Mouse (Mus musculus) limb, embryonic 12.5 days (tissue): ENCODE results near the gene Arid3b. TPM values are rescaled to one million over a fixed set of nuclear protein-coding genes. Genes with fewer than 3 reads are reported as not detected.

ENCODE experiments used
- ATAC-seq: fragments of 200-750 bp; cut with Nextera tagmentation; 2 replicates; pipeline ENCODE4 v1.8.0; 2017; ENCODE audit warnings: low read depth, moderate TSS enrichment; ENCODE audit not compliant: insufficient number of reproducible peaks, insufficient read depth, low FRiP score, low TSS enrichment
- H3K27ac ChIP-seq: fragments of 300-500 bp; sonication (generic); 2 replicates; pipeline ENCODE4 v1.5.1; 2016; ENCODE audit warnings: mild to moderate bottlenecking, moderate library complexity
- H3K27me3 ChIP-seq: fragments of 300-500 bp; sonication (generic); 2 replicates; pipeline ENCODE4 v1.6.1; 2016; ENCODE audit warnings: mild to moderate bottlenecking, moderate library complexity
- H3K36me3 ChIP-seq: fragments of 300-500 bp; sonication (generic); 2 replicates; pipeline ENCODE4 v1.6.1; 2016; ENCODE audit warnings: mild to moderate bottlenecking, moderate library complexity
- H3K4me1 ChIP-seq: fragments of 300-500 bp; sonication (generic); replicated peaks from 2 replicates; pipeline ENCODE4 v1.6.1; 2016
- H3K4me2 ChIP-seq: fragments of 300-500 bp; sonication (generic); 2 replicates; pipeline ENCODE4 v1.6.1; 2016; ENCODE audit warnings: mild to moderate bottlenecking, moderate library complexity
- H3K4me3 ChIP-seq: fragments of 300-500 bp; sonication (generic); replicated peaks from 2 replicates; pipeline ENCODE4 v1.5.1; 2016; ENCODE audit warnings: mild to moderate bottlenecking
- H3K9ac ChIP-seq: fragments of 300-500 bp; sonication (generic); replicated peaks from 2 replicates; pipeline ENCODE4 v1.6.1; 2016; ENCODE audit warnings: mild to moderate bottlenecking, moderate library complexity
- H3K9me3 ChIP-seq: fragments of 300-500 bp; sonication (generic); 2 replicates; pipeline ENCODE4 v1.6.1; 2016; ENCODE audit warnings: mild to moderate bottlenecking, moderate library complexity
- WGBS: fragments of 180-500 bp; shearing (Covaris S2); methylation state at CpG from one replicate; pipeline ENCODE4 v1.1.7; 2016; 5-methylcytosine and 5-hydroxymethylcytosine counted together
- polyA plus RNA-seq: library from polyadenylated mRNA; unstranded; fragments of >200 nt; fragmentation: Nextera tagmentation; extraction: Ambion mirVana; gene quantifications from 2 replicates; pipeline ENCODE4 v1.2.1, GENCODE M21; 2016

Gene Arid3b
- polyA plus RNA-seq, 1 experiment from 2014 or later: 19.0 TPM

GRCm38 (mm10) chr9:57775026-57775425 lies 61.6 kb downstream of the Arid3b start:
- Histone ChIP-seq H3K4me1 (no peaks in the 10 kb centered on the region), H3K27ac (no peak overlapping the region), H3K36me3 (no peaks in the 10 kb centered on the region), H3K9me3 (no peaks in the 10 kb centered on the region), H3K27me3 (no peaks in the 10 kb centered on the region), H3K9ac (no peak overlapping the region), H3K4me2 (no peak overlapping the region), H3K4me3 (no peak overlapping the region)
- WGBS: 65% methylated on average over 5 of the region's 5 CpGs
- ATAC-seq: no peak

DNA sequence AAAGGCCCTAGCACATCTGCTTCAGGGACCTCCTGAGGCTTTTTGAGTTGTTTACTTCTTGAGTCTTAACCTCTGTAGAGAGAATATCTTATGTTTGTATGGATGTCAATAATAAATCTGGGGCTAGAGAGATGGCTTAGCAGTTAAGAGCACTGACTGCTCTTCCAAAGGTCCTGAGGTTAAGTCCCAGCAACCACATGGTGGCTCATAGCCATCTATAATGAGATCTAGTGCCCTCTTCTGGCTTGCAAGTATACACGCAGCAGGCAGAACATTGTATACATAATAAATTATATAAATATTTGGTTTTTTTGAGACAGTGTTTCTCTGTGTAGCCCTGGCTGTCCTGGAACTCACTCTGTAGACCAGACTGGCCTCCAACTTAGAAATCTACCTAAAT lies 62.4 kb downstream of the Arid3b start:
- no peak overlapping the region for H3K9ac ChIP-seq
- H3K4me2 ChIP-seq: no peak overlapping the region
- no peak overlapping the region for H3K27ac ChIP-seq
- H3K36me3 ChIP-seq: no peaks in the 10 kb centered on the region
- H3K9me3 ChIP-seq: no peaks in the 10 kb centered on the region
- WGBS: 11% methylated on average over 1 of the region's 1 CpGs
- no peak for ATAC-seq
- no peaks in the 10 kb centered on the region for H3K27me3 ChIP-seq
- no peak overlapping the region for H3K4me3 ChIP-seq
- H3K4me1 ChIP-seq: no peaks in the 10 kb centered on the region

DNA sequence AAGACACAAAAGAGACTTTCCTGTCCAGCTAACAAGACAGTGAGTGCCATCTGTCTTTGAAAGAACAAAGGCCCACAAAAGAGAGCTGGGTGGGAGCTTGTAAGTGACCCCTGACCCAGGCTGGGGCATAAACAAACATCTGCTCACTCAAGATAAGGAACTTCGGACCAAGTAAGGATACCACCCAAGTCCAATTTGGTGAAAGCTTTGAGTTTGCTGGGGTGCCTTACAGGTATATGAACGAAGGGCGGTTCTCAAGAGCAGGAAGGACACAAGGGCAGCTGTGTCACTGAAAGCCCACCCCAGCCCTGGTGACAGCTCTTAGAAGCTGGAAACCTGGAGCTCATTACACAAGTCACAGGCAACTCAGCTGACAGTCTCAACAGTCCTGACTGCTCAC lies 62.8 kb downstream of the Arid3b start:
- H3K4me3 ChIP-seq: no peak overlapping the region
- no peak for ATAC-seq
- H3K27ac ChIP-seq: no peak overlapping the region
- 67% methylated on average over 3 of the region's 3 CpGs for WGBS
- no peaks in the 10 kb centered on the region for H3K36me3 ChIP-seq
- H3K4me2 ChIP-seq: no peak overlapping the region
- H3K4me1 ChIP-seq: no peaks in the 10 kb centered on the region
- H3K9me3 ChIP-seq: no peaks in the 10 kb centered on the region
- no peaks in the 10 kb centered on the region for H3K27me3 ChIP-seq
- H3K9ac ChIP-seq: no peak overlapping the region

- H3K36me3 ChIP-seq: no peaks in the 10 kb centered on the region
These were observed 65.8 kb downstream of the Arid3b start for GRCm38 (mm10) chr9:57770836-57771235.

DNA sequence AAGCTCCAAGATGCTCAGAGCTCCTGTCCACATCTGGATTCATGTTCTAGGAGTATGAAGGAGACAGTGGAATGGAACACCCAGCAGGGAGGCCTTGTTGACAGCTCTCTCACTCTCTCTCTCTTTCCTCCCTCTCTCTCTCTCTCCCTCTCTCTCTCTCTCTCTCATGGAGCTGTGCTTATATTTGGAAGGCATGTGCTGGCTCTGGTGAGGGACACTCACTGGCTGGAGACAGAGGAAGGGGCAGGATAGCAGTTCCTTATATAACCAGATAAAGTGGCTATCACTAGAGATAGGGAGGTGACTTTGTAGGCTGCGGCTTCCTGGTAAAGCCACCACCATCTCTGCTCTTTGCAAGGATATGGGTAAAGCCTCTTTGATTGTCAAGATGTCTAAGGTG lies 66.4 kb downstream of the Arid3b start:
- no peak for ATAC-seq
- Histone ChIP-seq H3K27ac (no peak overlapping the region), H3K4me2 (no peak overlapping the region), H3K9me3 (no peaks in the 10 kb centered on the region), H3K36me3 (no peaks in the 10 kb centered on the region), H3K9ac (no peak overlapping the region), H3K4me3 (no peak overlapping the region), H3K4me1 (peaks cover 8% of the 10 kb centered on the region), H3K27me3 (no peaks in the 10 kb centered on the region)
- WGBS: 89% methylated on average over 1 of the region's 1 CpGs

More at GRCm38 (mm10) chr9:57770836-57771235, 65.8 kb downstream of the Arid3b start:
- no peak overlapping the region for H3K4me3 ChIP-seq
- WGBS: 86% methylated on average over 2 of the region's 2 CpGs
- no peak for ATAC-seq
- H3K9me3 ChIP-seq: no peaks in the 10 kb centered on the region
- H3K27ac ChIP-seq: no peak overlapping the region
- H3K27me3 ChIP-seq: no peaks in the 10 kb centered on the region
- no peak overlapping the region for H3K4me2 ChIP-seq
- peaks cover 8% of the 10 kb centered on the region for H3K4me1 ChIP-seq
- H3K9ac ChIP-seq: no peak overlapping the region

GRCm38 (mm10) chr9:57769539-57770069 lies 67.0 kb downstream of the Arid3b start:
- H3K9me3 ChIP-seq: no peaks in the 10 kb centered on the region

DNA sequence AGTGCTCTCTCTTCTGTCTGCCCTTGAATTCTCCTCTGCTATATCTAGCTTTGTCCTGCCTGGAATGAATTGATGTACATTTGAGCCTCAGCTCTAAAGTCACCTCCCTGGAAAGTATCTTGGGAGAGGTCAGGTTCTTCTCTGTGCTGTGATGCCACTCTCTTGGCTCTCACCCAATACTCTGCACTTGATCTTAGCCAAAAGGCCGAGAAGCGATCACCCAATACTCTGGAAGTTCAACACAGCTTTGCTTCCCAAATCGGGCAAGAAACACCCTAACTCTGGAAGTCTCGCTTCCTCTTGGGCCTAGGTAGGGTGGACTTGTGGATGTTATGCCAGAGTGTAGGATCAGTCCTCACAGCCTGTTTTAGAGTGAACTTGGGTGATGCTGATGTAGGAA lies 69.4 kb downstream of the Arid3b start:
- no peak overlapping the region for H3K9ac ChIP-seq
- no peaks in the 10 kb centered on the region for H3K27me3 ChIP-seq
- H3K4me1 ChIP-seq: peaks cover 27% of the 10 kb centered on the region
- ATAC-seq: no peak
- 91% methylated on average over 4 of the region's 4 CpGs for WGBS
- no peak overlapping the region for H3K27ac ChIP-seq
- no peaks in the 10 kb centered on the region for H3K36me3 ChIP-seq
- no peak overlapping the region for H3K4me2 ChIP-seq
- no peak overlapping the region for H3K4me3 ChIP-seq
- no peaks in the 10 kb centered on the region for H3K9me3 ChIP-seq

More at GRCm38 (mm10) chr9:57769539-57770069, 67.0 kb downstream of the Arid3b start:
- H3K27ac ChIP-seq: no peak overlapping the region
- no peak overlapping the region for H3K4me2 ChIP-seq
- H3K9ac ChIP-seq: no peak overlapping the region
- H3K4me3 ChIP-seq: no peak overlapping the region
- no peak for ATAC-seq
- H3K27me3 ChIP-seq: no peaks in the 10 kb centered on the region
- peaks cover 8% of the 10 kb centered on the region for H3K4me1 ChIP-seq
- no peaks in the 10 kb centered on the region for H3K36me3 ChIP-seq
- 79% methylated on average over 2 of the region's 2 CpGs for WGBS

GRCm38 (mm10) chr9:57766431-57766830 lies 70.2 kb downstream of the Arid3b start:
- H3K9ac ChIP-seq: no peak overlapping the region; the same call in 1 of the 2 replicates
- peak overlapping the region; percentile 97 for H3K4me2 ChIP-seq
- H3K36me3 ChIP-seq: peaks cover 6% of the 10 kb centered on the region
- H3K27ac ChIP-seq: no peak overlapping the region
- H3K4me1 ChIP-seq: peaks cover 35% of the 10 kb centered on the region
- H3K27me3 ChIP-seq: no peaks in the 10 kb centered on the region
- no peaks in the 10 kb centered on the region for H3K9me3 ChIP-seq
- WGBS: 39% methylated on average over 6 of the region's 6 CpGs
- peak overlapping the region; percentile 89 for H3K4me3 ChIP-seq
- ATAC-seq: no peak

GRCm38 (mm10) chr9:57765364-57766351 lies 70.9 kb downstream of the Arid3b start, which contains the start of gene Clk3:
Gene Clk3 (minus strand): TSS chr9:57765860.
- Histone ChIP-seq H3K4me2 (peak within 1 kb of the TSS; percentile 97), H3K9me3 (no peaks in the 10 kb centered on the region), H3K4me1 (peaks cover 38% of the 10 kb centered on the region), H3K36me3 (peaks cover 14% of the 10 kb centered on the region), H3K4me3 (peak within 1 kb of the TSS; percentile 89), H3K27me3 (no peaks in the 10 kb centered on the region), H3K9ac (peak within 1 kb of the TSS; percentile 95), H3K27ac (peak within 1 kb of the TSS; percentile 98)
- WGBS: under 1% methylated on average over 93 of the region's 93 CpGs
- ATAC-seq: peak; percentile 45

DNA sequence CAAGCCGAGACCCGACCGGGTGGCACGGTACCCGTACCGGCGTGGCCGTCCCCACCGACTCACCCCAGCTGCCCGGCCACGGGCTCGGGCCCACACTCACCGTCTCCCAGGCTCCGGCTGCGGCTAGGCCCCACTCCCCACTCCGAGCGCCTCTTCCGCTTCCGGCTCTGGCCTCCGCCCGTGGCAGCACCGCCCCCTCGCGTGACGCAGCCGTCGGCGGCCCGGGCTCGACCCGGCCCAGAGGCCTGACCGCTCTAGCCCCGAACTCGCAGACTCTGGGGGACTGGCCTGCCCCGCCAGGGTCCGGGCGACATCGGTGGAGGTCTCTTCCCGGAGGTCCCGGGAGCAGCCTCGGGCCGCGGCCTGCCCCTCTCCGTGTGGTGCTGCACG lies 71.6 kb downstream of the Arid3b start:
- Histone ChIP-seq H3K27ac (peak overlapping the region; percentile 98), H3K27me3 (no peaks in the 10 kb centered on the region), H3K4me3 (peak overlapping the region; percentile 89), H3K36me3 (peaks cover 20% of the 10 kb centered on the region), H3K4me2 (peak overlapping the region; percentile 97), H3K4me1 (peaks cover 38% of the 10 kb centered on the region), H3K9me3 (no peaks in the 10 kb centered on the region), H3K9ac (peak overlapping the region; percentile 95)
- under 1% methylated on average over 45 of the region's 45 CpGs for WGBS
- ATAC-seq: peak; percentile 93

- Histone ChIP-seq H3K9me3 (no peaks in the 10 kb centered on the region), H3K4me1 (peaks cover 38% of the 10 kb centered on the region), H3K27ac (peak overlapping the region; percentile 98), H3K36me3 (peaks cover 27% of the 10 kb centered on the region), H3K9ac (peak overlapping the region; percentile 95), H3K4me2 (peak overlapping the region; percentile 97), H3K27me3 (no peaks in the 10 kb centered on the region), H3K4me3 (peak overlapping the region; percentile 89)
- peak; percentile 69 for ATAC-seq
- WGBS: under 1% methylated on average over 57 of the region's 57 CpGs
These were observed 72.2 kb downstream of the Arid3b start for GRCm38 (mm10) chr9:57764147-57764973.
